Mouse (Mus musculus): ENCODE data around the gene Slc9a9. TPM values are rescaled to one million over a fixed set of nuclear protein-coding genes. Genes with fewer than 3 reads are reported as not detected.

Slc9a9 gene
- polyA plus RNA-seq, 1 experiment = 127 TPM

GRCm38 (mm10) chr9:94790966-94791365 lies 121.3 kb downstream of the Slc9a9 start:
- H3K4me3 ChIP-seq (ENCODE audit: insufficient read depth, low read length) = no peak overlapping the region
- no peak overlapping the region for H3K27ac ChIP-seq (ENCODE audit: insufficient read depth, low read depth, low read length)
- no peaks in the 10 kb centered on the region for H3K4me1 ChIP-seq (ENCODE audit: control insufficient read depth, insufficient read depth, low read length)
- TF ChIP-seq CTCF (IDR thresholded peaks at IDR 0.05; ENCODE audit: low read depth, low read length) (no peak), POLR2A (IDR thresholded peaks at IDR 0.05; ENCODE audit: borderline replicate concordance, low read depth, low read length) (no peak)

DNA sequence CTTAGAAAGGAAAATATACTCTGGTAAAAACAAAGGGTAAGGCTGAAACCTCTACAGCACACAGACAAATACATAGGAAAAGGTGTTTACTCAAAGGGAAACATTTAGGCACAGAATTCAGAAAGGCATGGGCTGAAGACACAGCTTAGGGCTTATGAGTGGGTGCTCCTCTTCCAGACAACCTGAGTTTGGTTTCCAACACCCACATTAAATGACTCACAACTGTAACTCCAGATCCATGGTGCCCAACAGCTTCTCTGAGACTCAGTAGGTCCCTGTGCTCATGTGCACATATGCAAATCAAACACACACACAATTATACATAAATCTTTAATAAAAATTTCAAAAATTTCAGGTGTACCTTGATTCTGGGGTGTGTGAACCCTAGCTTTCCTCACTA lies 133.4 kb downstream of the Slc9a9 start:
- Histone ChIP-seq H3K4me1 (ENCODE audit: control insufficient read depth, insufficient read depth, low read length) (no peaks in the 10 kb centered on the region), H3K4me3 (ENCODE audit: insufficient read depth, low read length) (no peak overlapping the region), H3K27ac (ENCODE audit: insufficient read depth, low read depth, low read length) (no peak overlapping the region)
- TF ChIP-seq POLR2A (IDR thresholded peaks at IDR 0.05; ENCODE audit: borderline replicate concordance, low read depth, low read length) (no peak), CTCF (IDR thresholded peaks at IDR 0.05; ENCODE audit: low read depth, low read length) (no peak)

GRCm38 (mm10) chr9:94805506-94805905 lies 135.8 kb downstream of the Slc9a9 start:
- Histone ChIP-seq H3K4me3 (ENCODE audit: insufficient read depth, low read length) (no peak overlapping the region), H3K27ac (ENCODE audit: insufficient read depth, low read depth, low read length) (no peak overlapping the region), H3K4me1 (ENCODE audit: control insufficient read depth, insufficient read depth, low read length) (no peaks in the 10 kb centered on the region)
- TF ChIP-seq POLR2A (IDR thresholded peaks at IDR 0.05; ENCODE audit: borderline replicate concordance, low read depth, low read length) = no peak
- TF ChIP-seq CTCF (IDR thresholded peaks at IDR 0.05; ENCODE audit: low read depth, low read length) = no peak

DNA sequence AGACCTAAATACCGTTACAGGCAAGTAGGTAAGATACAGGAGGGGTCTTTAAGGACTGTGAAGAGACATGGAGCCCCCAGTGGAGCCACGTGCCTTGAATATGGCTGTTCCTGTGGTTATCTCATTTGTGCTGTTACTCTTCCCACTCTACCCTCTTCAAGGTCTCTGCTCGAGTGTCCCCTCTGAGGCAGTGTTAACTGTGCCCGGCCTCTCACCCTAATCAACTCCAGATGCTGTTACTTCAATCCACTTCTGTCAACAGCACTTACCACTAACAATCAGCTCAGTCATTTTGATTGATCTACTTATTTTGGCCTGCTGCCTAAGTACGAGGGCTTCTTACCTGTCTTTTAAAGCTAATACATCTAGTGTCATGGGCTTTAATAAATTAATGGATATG lies 145.8 kb downstream of the Slc9a9 start:
- Histone ChIP-seq H3K4me1 (ENCODE audit: control insufficient read depth, insufficient read depth, low read length) (peaks cover 4% of the 10 kb centered on the region; the same call in 1 of the 2 replicates), H3K4me3 (ENCODE audit: insufficient read depth, low read length) (no peak overlapping the region), H3K27ac (ENCODE audit: insufficient read depth, low read depth, low read length) (no peak overlapping the region)
- TF ChIP-seq POLR2A (IDR thresholded peaks at IDR 0.05; ENCODE audit: borderline replicate concordance, low read depth, low read length) (no peak), CTCF (IDR thresholded peaks at IDR 0.05; ENCODE audit: low read depth, low read length) (no peak)

DNA sequence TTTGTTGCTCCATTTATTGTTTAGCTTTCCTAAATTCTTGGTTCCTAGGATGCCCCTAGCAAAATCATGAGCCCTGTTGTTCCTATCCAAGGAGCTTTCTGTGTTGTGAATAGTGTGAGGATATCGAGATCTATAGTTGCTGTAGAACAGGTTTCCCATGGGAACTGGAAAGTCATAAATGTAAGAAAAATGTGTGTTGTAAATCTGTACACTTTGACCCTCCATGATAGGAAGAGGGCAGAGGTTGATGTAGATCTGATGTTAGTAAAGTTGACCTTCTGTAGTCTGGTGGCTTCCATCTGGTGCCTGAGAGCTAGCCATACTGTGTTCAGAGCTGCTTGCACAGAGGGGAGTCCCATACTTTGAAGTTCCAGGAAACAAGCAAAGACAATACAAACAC lies 151.6 kb downstream of the Slc9a9 start:
- Histone ChIP-seq H3K27ac (ENCODE audit: insufficient read depth, low read depth, low read length) (no peak overlapping the region), H3K4me1 (ENCODE audit: control insufficient read depth, insufficient read depth, low read length) (peaks cover 4% of the 10 kb centered on the region; the same call in 1 of the 2 replicates), H3K4me3 (ENCODE audit: insufficient read depth, low read length) (no peak overlapping the region)
- no peak for TF ChIP-seq CTCF (IDR thresholded peaks at IDR 0.05; ENCODE audit: low read depth, low read length)
- no peak for TF ChIP-seq POLR2A (IDR thresholded peaks at IDR 0.05; ENCODE audit: borderline replicate concordance, low read depth, low read length)

DNA sequence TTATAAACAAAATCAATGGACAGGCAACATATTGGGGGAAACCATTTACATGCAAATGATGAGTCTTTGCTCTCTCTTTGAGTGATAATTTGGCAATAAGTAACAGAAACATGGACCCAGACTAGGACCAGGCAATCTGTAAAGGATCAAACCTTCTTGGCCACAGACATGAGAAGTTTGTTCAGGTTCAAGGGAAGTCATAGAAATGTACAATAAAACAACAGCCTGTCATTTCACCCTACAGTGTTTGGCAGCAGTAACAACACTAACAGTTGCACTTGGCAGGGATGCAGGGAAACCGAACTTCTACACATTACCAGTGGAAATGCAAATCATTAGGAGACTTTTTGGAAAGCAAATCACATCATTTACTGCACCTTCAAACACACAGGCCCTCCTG lies 164.1 kb downstream of the Slc9a9 start:
- H3K4me1 ChIP-seq (ENCODE audit: control insufficient read depth, insufficient read depth, low read length) = no peaks in the 10 kb centered on the region
- no peak overlapping the region for H3K27ac ChIP-seq (ENCODE audit: insufficient read depth, low read depth, low read length)
- no peak overlapping the region for H3K4me3 ChIP-seq (ENCODE audit: insufficient read depth, low read length)
- TF ChIP-seq CTCF (IDR thresholded peaks at IDR 0.05; ENCODE audit: low read depth, low read length) = no peak
- TF ChIP-seq POLR2A (IDR thresholded peaks at IDR 0.05; ENCODE audit: borderline replicate concordance, low read depth, low read length) = no peak

DNA sequence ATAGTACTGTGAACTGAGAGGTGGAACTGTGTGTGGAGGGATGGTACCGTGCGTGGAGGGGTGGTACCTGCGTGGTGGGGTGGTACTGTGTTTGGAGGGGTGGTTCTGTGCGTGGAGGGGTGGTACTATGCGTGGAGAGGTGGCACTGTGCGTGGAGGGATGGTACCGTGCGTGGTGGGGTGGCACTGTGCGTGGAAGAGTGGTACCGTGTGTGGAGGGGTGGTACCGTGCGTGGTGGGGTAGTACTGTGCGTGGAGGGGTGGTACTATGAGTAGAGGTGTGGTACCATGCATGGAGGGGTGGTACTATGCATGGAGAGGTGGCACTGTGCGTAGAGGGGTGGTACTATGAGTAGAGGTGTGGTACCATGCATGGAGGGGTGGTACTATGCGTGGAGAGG lies 167.7 kb downstream of the Slc9a9 start:
- no peak overlapping the region for H3K27ac ChIP-seq (ENCODE audit: insufficient read depth, low read depth, low read length)
- H3K4me1 ChIP-seq (ENCODE audit: control insufficient read depth, insufficient read depth, low read length) = no peaks in the 10 kb centered on the region
- no peak overlapping the region for H3K4me3 ChIP-seq (ENCODE audit: insufficient read depth, low read length)
- no peak for TF ChIP-seq POLR2A (IDR thresholded peaks at IDR 0.05; ENCODE audit: borderline replicate concordance, low read depth, low read length)
- TF ChIP-seq CTCF (IDR thresholded peaks at IDR 0.05; ENCODE audit: low read depth, low read length) = no peak

GRCm38 (mm10) chr9:94838479-94839031 lies 168.8 kb downstream of the Slc9a9 start:
- TF ChIP-seq POLR2A (IDR thresholded peaks at IDR 0.05; ENCODE audit: borderline replicate concordance, low read depth, low read length) = no peak
- TF ChIP-seq CTCF (IDR thresholded peaks at IDR 0.05; ENCODE audit: low read depth, low read length) = no peak
- H3K4me1 ChIP-seq (ENCODE audit: control insufficient read depth, insufficient read depth, low read length) = no peaks in the 10 kb centered on the region
- H3K4me3 ChIP-seq (ENCODE audit: insufficient read depth, low read length) = no peak overlapping the region
- no peak overlapping the region for H3K27ac ChIP-seq (ENCODE audit: insufficient read depth, low read depth, low read length)

- Histone ChIP-seq H3K4me1 (ENCODE audit: control insufficient read depth, insufficient read depth, low read length) (no peaks in the 10 kb centered on the region), H3K4me3 (ENCODE audit: insufficient read depth, low read length) (no peak overlapping the region), H3K27ac (ENCODE audit: insufficient read depth, low read depth, low read length) (no peak overlapping the region)
- no peak for TF ChIP-seq CTCF (IDR thresholded peaks at IDR 0.05; ENCODE audit: low read depth, low read length)
- TF ChIP-seq POLR2A (IDR thresholded peaks at IDR 0.05; ENCODE audit: borderline replicate concordance, low read depth, low read length) = no peak
Measured at GRCm38 (mm10) chr9:94839204-94839603, 169.5 kb downstream of the Slc9a9 start.

DNA sequence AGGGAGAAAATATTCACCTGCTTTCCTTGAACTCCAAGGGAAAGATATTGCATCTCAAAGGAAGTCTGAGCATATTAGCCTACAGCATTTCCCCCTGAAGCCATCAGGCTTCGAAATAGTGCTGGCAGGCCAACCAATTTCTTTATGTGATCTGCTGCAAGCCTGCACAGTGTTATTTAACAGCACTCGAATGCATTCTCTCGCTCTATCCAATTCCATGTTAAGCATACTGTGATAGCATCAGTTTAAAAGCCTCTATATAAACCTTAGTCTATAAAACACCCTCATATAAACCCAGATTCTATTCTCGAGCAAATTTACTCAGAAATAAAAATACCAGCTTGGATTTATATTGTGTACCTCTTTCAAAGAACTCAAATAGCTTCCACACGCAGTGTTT lies 170.7 kb downstream of the Slc9a9 start:
- no peak for TF ChIP-seq POLR2A (IDR thresholded peaks at IDR 0.05; ENCODE audit: borderline replicate concordance, low read depth, low read length)
- no peak for TF ChIP-seq CTCF (IDR thresholded peaks at IDR 0.05; ENCODE audit: low read depth, low read length)
- no peak overlapping the region for H3K27ac ChIP-seq (ENCODE audit: insufficient read depth, low read depth, low read length)
- H3K4me1 ChIP-seq (ENCODE audit: control insufficient read depth, insufficient read depth, low read length) = no peaks in the 10 kb centered on the region
- no peak overlapping the region for H3K4me3 ChIP-seq (ENCODE audit: insufficient read depth, low read length)

- Histone ChIP-seq H3K4me3 (ENCODE audit: insufficient read depth, low read length) (no peak overlapping the region), H3K27ac (ENCODE audit: insufficient read depth, low read depth, low read length) (no peak overlapping the region), H3K4me1 (ENCODE audit: control insufficient read depth, insufficient read depth, low read length) (no peaks in the 10 kb centered on the region)
- no peak for TF ChIP-seq POLR2A (IDR thresholded peaks at IDR 0.05; ENCODE audit: borderline replicate concordance, low read depth, low read length)
- no peak for TF ChIP-seq CTCF (IDR thresholded peaks at IDR 0.05; ENCODE audit: low read depth, low read length)
Measured at GRCm38 (mm10) chr9:94840972-94841371, 171.3 kb downstream of the Slc9a9 start.
